Mouse (Mus musculus) myocyte (in vitro differentiated cells): Measurements from ENCODE around the gene Fam47e. TPM values are rescaled to one million over a fixed set of nuclear protein-coding genes. Genes with fewer than 3 reads are reported as not detected.

Experiments used
- H3K27me3 ChIP-seq: one replicate; pipeline ENCODE4 v1.6.1; 2011; ENCODE audit not compliant: control insufficient read depth, insufficient read depth, insufficient read length
- H3K36me3 ChIP-seq: one replicate; pipeline ENCODE4 v1.6.1; 2011; ENCODE audit not compliant: control insufficient read depth, insufficient read depth
- H3K4me2 ChIP-seq: one replicate; pipeline ENCODE4 v1.6.1; 2011; ENCODE audit warnings: low read depth, control low read depth
- H3K4me3 ChIP-seq: one replicate; pipeline ENCODE4 v1.5.1; 2011; ENCODE audit warnings: mild to moderate bottlenecking, control low read depth, moderate library complexity
- H3K79me2 ChIP-seq: one replicate; pipeline ENCODE4 v1.6.1; 2011; ENCODE audit not compliant: control insufficient read depth, insufficient read depth
- H3ac ChIP-seq: one replicate; pipeline ENCODE4 v1.6.1; 2011; ENCODE audit not compliant: control insufficient read depth, insufficient read length
- CEBPB ChIP-seq: IDR thresholded peaks from 2 replicates; pipeline ENCODE4 v1.6.1; 2011; ENCODE audit warnings: mild to moderate bottlenecking, moderate library complexity; ENCODE audit not compliant: poor library complexity, insufficient read depth, severe bottlenecking
- E2F4 ChIP-seq: IDR thresholded peaks from one replicate; pipeline ENCODE4 v1.6.1; 2011; ENCODE audit warnings: mild to moderate bottlenecking, control low read depth, moderate library complexity; ENCODE audit not compliant: insufficient read depth
- MAX ChIP-seq: IDR thresholded peaks from one replicate; pipeline ENCODE4 v1.6.1; 2011; ENCODE audit warnings: low read depth, mild to moderate bottlenecking, control low read depth
- MYOD1 ChIP-seq, 3 experiments: IDR thresholded peaks; one replicate each; pipeline ENCODE4 v1.6.1; 2011; ENCODE audit warnings: control low read depth in 2 of 3, low read depth in 2 of 3, mild to moderate bottlenecking in 2 of 3, moderate library complexity in 1 of 3; ENCODE audit not compliant: insufficient read length in 2 of 3, control insufficient read depth in 1 of 3
- MYOG ChIP-seq, 3 experiments: IDR thresholded peaks; one replicate each; pipeline ENCODE4 v1.6.1; 2011; ENCODE audit warnings: control low read depth in 2 of 3, low read depth in 2 of 3, mild to moderate bottlenecking in 2 of 3; ENCODE audit not compliant: insufficient read length in 2 of 3, control insufficient read depth in 1 of 3, insufficient read depth in 1 of 3
- POLR2A ChIP-seq: IDR thresholded peaks from one replicate; pipeline ENCODE4 v1.6.1; 2011; ENCODE audit warnings: low read depth, mild to moderate bottlenecking, control low read depth, moderate library complexity; ENCODE audit not compliant: insufficient read length
- POLR2AphosphoS2 ChIP-seq: IDR thresholded peaks from one replicate; pipeline ENCODE4 v1.6.1; 2011; ENCODE audit warnings: low read depth, control low read depth; ENCODE audit not compliant: insufficient read length
- REST ChIP-seq: IDR thresholded peaks from one replicate; pipeline ENCODE4 v1.6.1; 2011; ENCODE audit warnings: mild to moderate bottlenecking, control low read depth, moderate library complexity; ENCODE audit not compliant: insufficient read depth, insufficient read length
- SRF ChIP-seq: IDR thresholded peaks from one replicate; pipeline ENCODE4 v1.6.1; 2011; ENCODE audit warnings: low read depth; ENCODE audit not compliant: control insufficient read depth, insufficient read length
- TCF12 ChIP-seq: IDR thresholded peaks from one replicate; pipeline ENCODE4 v1.6.1; 2011; ENCODE audit warnings: mild to moderate bottlenecking, control low read depth; ENCODE audit not compliant: poor library complexity, insufficient read depth, severe bottlenecking
- TCF3 ChIP-seq: IDR thresholded peaks from one replicate; pipeline ENCODE4 v1.6.1; 2011; ENCODE audit warnings: low read depth, control low read depth; ENCODE audit not compliant: insufficient read length
- USF1 ChIP-seq: IDR thresholded peaks from one replicate; pipeline ENCODE4 v1.6.1; 2011; ENCODE audit warnings: low read depth, mild to moderate bottlenecking, control low read depth, moderate library complexity
- polyA plus RNA-seq: library from polyadenylated mRNA; unstranded; fragments of >200 nt; fragmentation: generic; extraction: Trizol; gene quantifications from one replicate; pipeline ENCODE4 v1.2.1, GENCODE M21; 2012; ENCODE audit warnings: missing spikeins

Gene Fam47e
- polyA plus RNA-seq, 1 experiment = not detected

DNA sequence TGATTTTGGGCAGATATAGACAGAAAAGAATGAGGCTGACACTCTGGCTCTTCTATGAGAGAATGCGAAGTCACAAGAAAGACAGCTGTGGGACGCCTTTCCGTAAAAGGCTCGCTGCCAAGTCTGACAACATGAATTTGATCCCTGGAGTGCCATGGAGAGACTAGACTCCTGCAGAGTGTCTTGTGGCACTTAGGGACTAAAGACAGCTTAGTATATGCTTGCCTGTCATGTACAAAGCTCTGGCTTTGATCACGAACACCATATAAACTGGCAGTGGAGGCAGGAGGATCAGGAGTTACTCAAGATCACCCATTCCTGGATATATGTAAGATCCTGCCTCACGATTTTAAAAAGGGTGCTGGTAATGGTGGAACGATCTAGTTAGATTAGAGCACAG is 73.0 kb downstream of the Fam47e start:
- Histone ChIP-seq H3K27me3 (no peaks in the 10 kb centered on the region), H3K4me3 (no peak overlapping the region), H3K36me3 (no peaks in the 10 kb centered on the region), H3K79me2 (no peaks in the 10 kb centered on the region), H3ac (no peak overlapping the region), H3K4me2 (no peak overlapping the region)
- TF ChIP-seq CEBPB = no peak
- no peak for TF ChIP-seq MAX
- no peak for TF ChIP-seq MYOD1 (IDR thresholded peaks at IDR 0.05; ENCODE audit: control insufficient read depth in 1 of 3, insufficient read length in 2 of 3, low read depth in 2 of 3)

DNA sequence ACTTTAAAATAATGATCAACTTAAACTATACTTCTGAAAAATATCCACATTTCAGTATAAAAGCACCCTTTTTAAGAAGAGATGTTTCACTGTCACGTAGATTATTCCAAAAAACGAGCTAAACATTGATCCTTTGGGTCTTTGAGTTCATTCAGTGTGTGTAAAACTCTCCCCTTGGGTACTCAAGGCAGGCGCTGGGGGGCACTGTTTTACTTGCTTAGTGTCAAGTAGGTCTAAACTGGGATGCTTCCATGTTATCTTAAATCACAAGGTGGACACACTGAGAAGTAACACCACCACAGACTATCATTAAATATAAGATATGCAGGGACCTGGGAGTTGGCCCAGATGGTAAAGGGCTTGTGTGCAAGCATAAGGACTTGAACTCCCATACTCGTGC is 78.7 kb downstream of the Fam47e start:
- Histone ChIP-seq H3K4me2 (no peak overlapping the region), H3K4me3 (no peak overlapping the region), H3ac (no peak overlapping the region), H3K79me2 (no peaks in the 10 kb centered on the region), H3K36me3 (no peaks in the 10 kb centered on the region), H3K27me3 (no peaks in the 10 kb centered on the region)
- no peak for TF ChIP-seq CEBPB
- no peak for TF ChIP-seq MYOD1 (IDR thresholded peaks at IDR 0.05; ENCODE audit: control insufficient read depth in 1 of 3, insufficient read length in 2 of 3, low read depth in 2 of 3)
- no peak for TF ChIP-seq POLR2AphosphoS2
- TF ChIP-seq POLR2A = no peak
- TF ChIP-seq E2F4 = no peak
- TF ChIP-seq MYOG (IDR thresholded peaks at IDR 0.05; ENCODE audit: control insufficient read depth in 1 of 3, insufficient read depth in 1 of 3, insufficient read length in 2 of 3, low read depth in 2 of 3) = no peak

DNA sequence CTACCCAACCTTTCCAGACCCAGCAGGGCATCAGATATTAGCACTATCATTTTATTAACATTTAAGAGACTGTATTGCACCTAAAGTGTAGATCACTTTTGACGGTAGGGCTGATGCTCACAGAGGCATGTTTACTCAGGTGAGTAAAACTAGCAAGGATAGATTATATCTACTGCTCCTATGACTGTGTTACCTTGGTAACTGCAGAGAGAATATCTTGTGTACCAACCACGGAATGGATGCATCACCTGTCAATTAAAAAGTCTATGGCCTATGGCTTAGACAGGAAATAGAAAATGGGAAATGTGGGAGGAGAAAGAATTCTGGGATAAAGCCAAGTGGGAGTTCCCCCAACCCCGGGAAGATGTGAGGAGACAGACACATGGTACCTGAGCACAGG is 80.0 kb downstream of the Fam47e start:
- Histone ChIP-seq H3K79me2 (no peaks in the 10 kb centered on the region), H3K4me2 (no peak overlapping the region), H3K36me3 (no peaks in the 10 kb centered on the region), H3ac (no peak overlapping the region), H3K27me3 (no peaks in the 10 kb centered on the region), H3K4me3 (no peak overlapping the region)
- TF ChIP-seq MYOD1 (IDR thresholded peaks at IDR 0.05; ENCODE audit: control insufficient read depth in 1 of 3, insufficient read length in 2 of 3, low read depth in 2 of 3) = no peak
- no peak for TF ChIP-seq POLR2AphosphoS2
- no peak for TF ChIP-seq MYOG (IDR thresholded peaks at IDR 0.05; ENCODE audit: control insufficient read depth in 1 of 3, insufficient read depth in 1 of 3, insufficient read length in 2 of 3, low read depth in 2 of 3)
- TF ChIP-seq USF1 = no peak
- no peak for TF ChIP-seq SRF
- no peak for TF ChIP-seq MAX
- TF ChIP-seq TCF3 = no peak
- no peak for TF ChIP-seq E2F4
- TF ChIP-seq TCF12 = no peak
- no peak for TF ChIP-seq CEBPB
- no peak for TF ChIP-seq POLR2A
- no peak for TF ChIP-seq REST

DNA sequence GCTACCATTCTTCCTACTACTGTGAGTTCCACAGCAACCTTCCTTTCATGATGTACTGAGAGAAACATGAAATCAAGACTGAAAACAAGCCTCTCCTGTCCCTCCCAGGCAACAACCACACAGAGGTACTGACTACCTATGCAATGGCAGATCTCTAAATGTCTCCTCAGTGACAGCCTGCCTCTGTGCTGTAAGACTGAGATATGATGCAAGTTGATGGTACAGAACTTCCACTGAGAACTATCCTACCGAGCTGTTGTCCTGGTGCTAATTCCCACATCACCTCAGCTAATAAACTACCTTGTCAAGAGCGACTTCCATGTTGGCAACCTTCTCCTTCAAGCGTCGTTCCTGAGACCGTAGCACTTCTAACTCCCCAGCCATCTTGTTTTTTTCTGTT is 81.0 kb downstream of the Fam47e start:
- Histone ChIP-seq H3ac (no peak overlapping the region), H3K4me3 (no peak overlapping the region)
- no peak for TF ChIP-seq MYOD1 (IDR thresholded peaks at IDR 0.05; ENCODE audit: control insufficient read depth in 1 of 3, insufficient read length in 2 of 3, low read depth in 2 of 3)
- no peak for TF ChIP-seq TCF3
- no peak for TF ChIP-seq MAX
- TF ChIP-seq USF1 = no peak
- TF ChIP-seq CEBPB = no peak
- TF ChIP-seq POLR2AphosphoS2 = no peak
- no peak for TF ChIP-seq SRF
- no peak for TF ChIP-seq MYOG (IDR thresholded peaks at IDR 0.05; ENCODE audit: control insufficient read depth in 1 of 3, insufficient read depth in 1 of 3, insufficient read length in 2 of 3, low read depth in 2 of 3)

DNA sequence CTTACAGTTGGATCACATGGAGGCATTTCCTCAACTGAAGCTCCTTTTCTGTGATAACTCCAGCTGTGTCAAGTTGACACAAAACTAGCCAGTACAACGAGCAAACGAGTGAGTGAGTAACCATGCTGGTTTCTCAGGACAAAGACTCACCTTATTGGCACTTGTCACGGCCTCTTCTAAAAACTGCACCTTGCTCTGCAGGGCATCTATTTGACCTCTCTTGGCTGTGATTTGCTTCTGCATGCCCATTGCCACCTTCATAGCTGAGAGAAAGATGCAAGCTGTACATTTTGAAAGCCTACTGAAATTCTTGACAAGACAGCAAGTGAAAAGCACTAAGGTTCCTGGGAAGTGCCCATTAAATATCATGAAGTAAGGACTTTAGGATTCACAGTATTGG is 86.0 kb downstream of the Fam47e start:
- Histone ChIP-seq H3K4me3 (no peak overlapping the region), H3K4me2 (no peak overlapping the region), H3K36me3 (no peaks in the 10 kb centered on the region), H3K27me3 (no peaks in the 10 kb centered on the region), H3K79me2 (no peaks in the 10 kb centered on the region), H3ac (no peak overlapping the region)
- TF ChIP-seq TCF12 (no peak), MYOG (IDR thresholded peaks at IDR 0.05; ENCODE audit: control insufficient read depth in 1 of 3, insufficient read depth in 1 of 3, insufficient read length in 2 of 3, low read depth in 2 of 3) (no peak), MYOD1 (IDR thresholded peaks at IDR 0.05; ENCODE audit: control insufficient read depth in 1 of 3, insufficient read length in 2 of 3, low read depth in 2 of 3) (no peak), E2F4 (no peak), USF1 (no peak), TCF3 (no peak), POLR2AphosphoS2 (no peak), CEBPB (no peak), MAX (no peak), REST (no peak), POLR2A (no peak)

More for the DNA sequence above, 81.0 kb downstream of the Fam47e start:
- Histone ChIP-seq H3K27me3 (no peaks in the 10 kb centered on the region), H3K4me2 (no peak overlapping the region), H3K36me3 (no peaks in the 10 kb centered on the region), H3K79me2 (no peaks in the 10 kb centered on the region)

Other genes with a start within 250 kb of the Fam47e start
- 7.5 TPM for gene Sdad1, start 244.6 kb upstream of the Fam47e start, polyA plus RNA-seq
- 0.02 TPM for gene Cxcl9, start 227.0 kb upstream of the Fam47e start, polyA plus RNA-seq
- 3.8 TPM for gene Art3, start 223.2 kb upstream of the Fam47e start, polyA plus RNA-seq
- gene Cxcl10, start 206.2 kb upstream of the Fam47e start, polyA plus RNA-seq = 0.62 TPM
- gene Nup54, start 119.8 kb upstream of the Fam47e start, polyA plus RNA-seq = 11.0 TPM
- gene Scarb2, start 48.2 kb upstream of the Fam47e start, polyA plus RNA-seq = 46.6 TPM
- gene Stbd1, start 48.0 kb downstream of the Fam47e start, polyA plus RNA-seq = 203 TPM
- gene Ccdc158, start 120.2 kb downstream of the Fam47e start, polyA plus RNA-seq = not detected
- gene Shroom3, start 128.4 kb downstream of the Fam47e start, polyA plus RNA-seq = 7.1 TPM